Mouse (Mus musculus) small intestine, adult 2 months (tissue): Measurements from ENCODE around the gene Prom2.

Experiments used
- CTCF ChIP-seq: fragments of 200-500 bp; IDR thresholded peaks from 2 replicates; pipeline ENCODE4 v1.5.1; 2012; ENCODE audit warnings: low read depth, mild to moderate bottlenecking, control low read depth, inconsistent platforms, low read length, moderate library complexity, mixed read lengths; ENCODE audit not compliant: insufficient replicate concordance, insufficient read length; ENCODE audit errors: extremely low read depth
- POLR2A ChIP-seq: fragments of 200-500 bp; IDR thresholded peaks from 2 replicates; pipeline ENCODE4 v1.6.1; 2012; ENCODE audit warnings: low read depth, mild to moderate bottlenecking, control low read depth, inconsistent platforms, low read length, moderate library complexity

DNA sequence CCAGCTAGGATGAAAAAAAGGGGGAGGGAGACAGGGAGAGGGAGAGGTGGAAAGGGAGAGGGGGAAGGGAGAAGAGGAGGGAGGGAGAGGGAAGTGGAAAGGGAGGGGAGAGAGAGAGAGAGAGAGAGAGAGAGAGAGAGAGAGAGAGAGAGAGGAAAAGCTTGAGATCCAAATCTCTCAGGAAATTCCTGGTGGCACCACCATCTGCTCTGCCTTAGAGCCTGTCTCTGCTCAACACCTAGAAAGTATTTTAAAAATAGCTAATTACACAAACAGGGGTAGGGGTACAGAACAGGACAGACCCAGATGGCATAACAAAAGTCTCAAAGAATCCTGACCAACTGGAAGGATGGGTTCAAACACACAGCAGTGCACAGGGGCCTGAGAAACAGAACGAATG lies 9.2 kb upstream of the Prom2 start:
- TF ChIP-seq POLR2A (no peak), CTCF (no peak)
